Mouse (Mus musculus) hindbrain, embryonic 12.5 days (tissue): Measurements from ENCODE around the gene Rras2. TPM values are rescaled to one million over a fixed set of nuclear protein-coding genes. Genes with fewer than 3 reads are reported as not detected.

Experiments used
- ATAC-seq: fragments of 200-750 bp; cut with Nextera tagmentation; 2 replicates; pipeline ENCODE4 v1.8.0; 2017; ENCODE audit warnings: moderate TSS enrichment; ENCODE audit not compliant: low FRiP score
- H3K27ac ChIP-seq: fragments of 300-500 bp; sonication (generic); 2 replicates; pipeline ENCODE4 v1.5.1; 2016; ENCODE audit warnings: mild to moderate bottlenecking
- H3K27me3 ChIP-seq: fragments of 300-500 bp; sonication (generic); 2 replicates; pipeline ENCODE4 v1.6.1; 2016; ENCODE audit warnings: mild to moderate bottlenecking
- H3K36me3 ChIP-seq: fragments of 300-500 bp; sonication (generic); 2 replicates; pipeline ENCODE4 v1.6.1; 2016; ENCODE audit warnings: mild to moderate bottlenecking
- H3K4me1 ChIP-seq: fragments of 300-500 bp; sonication (generic); 2 replicates; pipeline ENCODE4 v1.6.1; 2016
- H3K4me2 ChIP-seq: fragments of 300-500 bp; sonication (generic); replicated peaks from 2 replicates; pipeline ENCODE4 v1.6.1; 2016; ENCODE audit warnings: mild to moderate bottlenecking
- H3K4me3 ChIP-seq: fragments of 300-500 bp; sonication (generic); 2 replicates; pipeline ENCODE4 v1.5.1; 2016; ENCODE audit warnings: mild to moderate bottlenecking
- H3K9ac ChIP-seq: fragments of 300-500 bp; sonication (generic); 2 replicates; pipeline ENCODE4 v1.6.1; 2016; ENCODE audit warnings: mild to moderate bottlenecking, moderate library complexity
- H3K9me3 ChIP-seq: fragments of 300-500 bp; sonication (generic); replicated peaks from 2 replicates; pipeline ENCODE4 v1.6.1; 2016; ENCODE audit warnings: mild to moderate bottlenecking
- WGBS: fragments of 180-500 bp; shearing (Covaris S2); methylation state at CpG from one replicate; pipeline ENCODE4 v1.1.7; 2016; 5-methylcytosine and 5-hydroxymethylcytosine counted together
- polyA plus RNA-seq: library from polyadenylated mRNA; unstranded; fragments of >200 nt; fragmentation: Nextera tagmentation; extraction: Ambion mirVana; gene quantifications from 2 replicates; pipeline ENCODE4 v1.2.1, GENCODE M21; 2016

Gene Rras2
- polyA plus RNA-seq, 1 experiment from 2014 or later: 21.7 TPM

DNA sequence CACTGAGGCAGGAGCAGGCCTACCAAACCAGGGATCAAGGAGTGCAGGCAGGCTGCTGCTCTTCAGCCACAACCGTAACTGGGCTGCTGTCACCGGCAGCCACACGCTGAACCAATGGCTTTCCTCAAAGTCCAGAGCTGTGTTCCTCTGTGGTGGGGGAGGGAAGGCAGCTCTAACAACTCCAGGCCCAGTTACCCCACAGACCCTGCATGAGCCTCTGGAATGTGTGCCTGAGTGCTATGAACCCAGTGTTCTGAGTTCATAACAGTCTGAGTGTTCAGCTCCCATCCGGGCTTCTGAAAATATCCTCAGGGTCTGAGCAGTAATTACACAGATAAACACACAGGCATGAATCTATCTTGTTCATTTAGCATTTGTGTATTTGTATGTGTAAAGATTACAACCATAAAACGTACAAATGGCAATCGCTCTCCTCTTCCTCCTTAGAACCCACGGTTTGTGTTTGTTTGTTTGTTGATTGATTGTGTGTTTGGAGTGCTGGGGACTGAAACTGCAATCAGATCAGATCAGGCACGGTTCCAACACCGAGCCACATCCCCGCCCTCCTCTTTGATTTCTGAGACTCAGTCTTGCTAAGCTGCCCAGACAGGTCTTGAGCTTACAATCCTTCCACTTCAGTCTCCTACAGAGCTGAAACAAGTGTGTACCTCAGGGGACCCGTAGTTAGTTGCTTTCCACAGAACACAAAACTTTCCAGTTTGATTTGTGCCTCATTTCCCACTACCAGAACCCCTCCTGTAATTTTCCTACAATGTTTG is 52.0 kb downstream of the Rras2 start:
- Histone ChIP-seq H3K27ac (no peak overlapping the region), H3K4me1 (peaks cover 11% of the 10 kb centered on the region), H3K36me3 (no peaks in the 10 kb centered on the region), H3K4me2 (no peak overlapping the region), H3K9me3 (no peaks in the 10 kb centered on the region), H3K4me3 (no peak overlapping the region), H3K27me3 (no peaks in the 10 kb centered on the region), H3K9ac (no peak overlapping the region)
- 38% methylated on average over 11 of the region's 11 CpGs for WGBS
- ATAC-seq: no peak

DNA sequence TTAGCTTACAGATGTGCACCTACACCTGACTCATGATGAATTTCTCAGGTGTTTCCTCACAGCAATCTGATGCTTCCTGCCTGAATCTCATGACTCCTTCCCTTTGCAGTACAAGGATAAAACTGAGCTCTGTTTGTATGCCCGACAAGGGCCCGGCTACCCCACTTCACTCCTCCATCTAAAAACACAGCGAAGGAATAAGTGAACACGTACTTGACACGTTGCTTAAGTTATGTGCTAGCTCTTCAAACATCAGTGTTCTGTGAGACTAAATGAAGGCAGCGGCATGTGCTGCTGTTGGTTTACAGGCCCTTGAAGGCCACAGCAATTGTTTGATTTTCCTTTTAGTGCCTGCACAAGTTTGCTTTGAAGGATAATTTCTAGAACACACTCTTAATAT is 53.6 kb downstream of the Rras2 start:
- Histone ChIP-seq H3K27me3 (no peaks in the 10 kb centered on the region), H3K4me3 (no peak overlapping the region), H3K9me3 (no peaks in the 10 kb centered on the region), H3K9ac (no peak overlapping the region), H3K4me2 (no peak overlapping the region), H3K27ac (no peak overlapping the region), H3K4me1 (peaks cover 12% of the 10 kb centered on the region), H3K36me3 (no peaks in the 10 kb centered on the region)
- ATAC-seq: no peak
- WGBS: 91% methylated on average over 6 of the region's 6 CpGs

DNA sequence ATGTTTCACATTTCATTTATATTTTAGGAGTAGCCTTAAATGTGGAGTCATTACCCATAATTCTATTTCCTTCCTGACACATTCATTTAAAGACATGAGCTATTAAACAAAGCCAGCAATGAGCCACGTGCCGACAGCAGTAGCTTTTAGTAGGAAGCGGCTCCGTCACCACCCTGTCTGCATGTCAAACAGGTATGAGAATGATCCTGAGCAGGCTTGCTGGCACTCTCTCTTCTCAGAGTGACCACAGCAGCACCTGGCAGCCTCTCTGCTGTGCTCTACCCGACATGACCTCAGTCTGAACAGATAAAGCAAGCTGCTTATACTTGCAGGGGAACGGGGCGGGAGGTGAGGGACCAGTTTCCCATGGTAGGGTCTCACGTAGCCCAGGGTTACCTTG is 54.0 kb downstream of the Rras2 start:
- Histone ChIP-seq H3K4me3 (no peak overlapping the region), H3K9me3 (no peaks in the 10 kb centered on the region), H3K27ac (no peak overlapping the region), H3K27me3 (no peaks in the 10 kb centered on the region), H3K36me3 (no peaks in the 10 kb centered on the region), H3K4me1 (peaks cover 13% of the 10 kb centered on the region), H3K4me2 (no peak overlapping the region), H3K9ac (no peak overlapping the region)
- 69% methylated on average over 8 of the region's 8 CpGs for WGBS
- ATAC-seq: no peak

DNA sequence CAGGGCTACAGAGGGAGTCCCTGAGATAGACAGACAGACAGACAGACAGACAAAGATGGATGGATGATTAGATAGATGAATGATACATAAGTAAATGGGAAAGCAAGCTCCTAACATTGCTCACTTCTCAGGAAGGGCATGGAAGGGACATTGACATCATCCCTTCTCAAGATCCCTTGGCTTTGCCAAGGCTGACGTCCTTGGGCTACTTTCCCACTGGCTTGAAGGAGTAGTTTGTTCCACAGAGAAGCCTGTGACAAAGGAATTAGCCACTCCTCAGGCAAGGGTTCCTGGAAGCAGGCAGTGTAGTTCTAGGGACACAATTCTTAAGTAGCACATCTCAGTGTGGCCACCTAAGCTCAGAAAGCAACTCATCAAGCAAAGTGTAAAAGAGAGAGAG is 55.1 kb downstream of the Rras2 start:
- H3K27ac ChIP-seq: no peak overlapping the region
- no peak for ATAC-seq
- 63% methylated on average over 1 of the region's 1 CpGs for WGBS

DNA sequence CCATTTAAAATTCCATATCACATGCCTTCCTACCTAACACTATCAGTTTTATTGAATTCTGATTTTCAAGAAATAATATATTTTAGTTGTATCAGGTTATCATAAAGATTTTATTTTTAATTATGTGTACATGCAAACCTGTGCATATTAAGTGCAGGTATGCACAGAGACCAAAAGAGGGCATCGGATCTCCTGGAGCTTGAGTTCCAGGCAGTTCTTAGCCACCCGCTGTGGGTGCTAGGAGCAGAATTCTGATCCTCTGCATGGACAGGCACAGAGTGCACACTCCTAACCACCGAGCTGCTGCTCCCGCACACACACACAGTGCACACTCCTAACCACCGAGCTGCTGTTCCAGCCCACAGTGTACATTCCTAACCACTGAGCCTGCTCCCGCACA is 57.1 kb downstream of the Rras2 start:
- ATAC-seq: no peak
- 95% methylated on average over 6 of the region's 6 CpGs for WGBS
- no peak overlapping the region for H3K27ac ChIP-seq

More for the DNA sequence above, 55.1 kb downstream of the Rras2 start:
- Histone ChIP-seq H3K4me3 (no peak overlapping the region), H3K4me2 (no peak overlapping the region), H3K36me3 (no peaks in the 10 kb centered on the region), H3K4me1 (peaks cover 13% of the 10 kb centered on the region), H3K9me3 (no peaks in the 10 kb centered on the region), H3K27me3 (no peaks in the 10 kb centered on the region), H3K9ac (no peak overlapping the region)

DNA sequence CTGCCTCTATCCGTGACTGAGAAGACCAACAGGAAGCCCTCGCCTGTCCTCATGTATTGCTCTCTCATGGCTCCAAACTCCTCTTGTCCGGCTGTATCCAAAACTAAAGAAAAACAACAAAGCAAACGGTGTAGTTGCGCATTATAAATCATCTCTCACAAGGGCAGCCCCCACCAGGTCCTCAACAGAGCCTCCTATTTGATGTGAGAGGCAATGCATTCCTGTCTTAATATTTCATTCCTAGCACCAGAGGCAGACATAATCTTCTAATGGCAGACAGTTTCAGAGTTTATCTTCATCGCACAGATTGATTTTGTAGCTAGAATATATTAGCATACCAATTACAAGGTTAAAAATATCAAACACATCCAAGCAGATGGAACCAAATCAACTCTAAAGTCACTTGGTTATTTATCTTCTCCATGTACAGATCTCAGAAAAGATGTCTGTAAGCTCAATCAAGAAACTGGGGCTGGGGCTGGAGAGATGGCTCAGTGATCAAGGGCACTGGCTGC is 58.6 kb downstream of the Rras2 start:
- no peak overlapping the region for H3K4me3 ChIP-seq
- no peak for ATAC-seq
- H3K9me3 ChIP-seq: no peaks in the 10 kb centered on the region
- H3K9ac ChIP-seq: no peak overlapping the region
- no peaks in the 10 kb centered on the region for H3K36me3 ChIP-seq
- no peak overlapping the region for H3K4me2 ChIP-seq
- no peak overlapping the region for H3K27ac ChIP-seq
- H3K27me3 ChIP-seq: no peaks in the 10 kb centered on the region
- 81% methylated on average over 6 of the region's 6 CpGs for WGBS
- H3K4me1 ChIP-seq: 0 out of 2 replicates have a peak, but pooled peaks cover 6% of the 10 kb centered on the region

More for the DNA sequence above, 57.1 kb downstream of the Rras2 start:
- H3K4me2 ChIP-seq: no peak overlapping the region
- H3K36me3 ChIP-seq: no peaks in the 10 kb centered on the region
- no peaks in the 10 kb centered on the region for H3K9me3 ChIP-seq
- no peak overlapping the region for H3K4me3 ChIP-seq
- H3K9ac ChIP-seq: no peak overlapping the region
- H3K27me3 ChIP-seq: no peaks in the 10 kb centered on the region
- 0 out of 2 replicates have a peak, but pooled peaks cover 6% of the 10 kb centered on the region for H3K4me1 ChIP-seq

DNA sequence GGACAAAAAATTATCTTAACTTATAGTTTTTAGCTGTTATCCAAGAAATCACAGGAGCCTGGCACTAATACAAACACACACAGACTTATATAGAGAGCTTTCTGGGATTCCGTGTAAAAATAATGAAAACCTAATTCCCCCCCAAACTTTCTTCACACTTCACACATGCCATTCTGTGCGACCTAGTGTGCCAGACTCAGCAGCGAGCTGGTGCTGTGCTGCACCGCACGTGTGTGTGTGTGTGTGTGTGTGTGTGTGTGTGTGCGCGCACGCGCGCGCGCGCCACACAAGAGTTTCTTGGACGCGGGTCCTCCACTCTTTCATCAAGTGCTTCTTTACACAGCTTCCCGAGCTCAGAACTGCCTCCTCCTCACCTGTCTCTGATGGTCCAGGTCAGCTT is 59.4 kb downstream of the Rras2 start:
- no peaks in the 10 kb centered on the region for H3K36me3 ChIP-seq
- H3K4me1 ChIP-seq: 0 out of 2 replicates have a peak, but pooled peaks cover 6% of the 10 kb centered on the region
- no peaks in the 10 kb centered on the region for H3K9me3 ChIP-seq
- no peaks in the 10 kb centered on the region for H3K27me3 ChIP-seq
- no peak overlapping the region for H3K4me2 ChIP-seq
- no peak overlapping the region for H3K9ac ChIP-seq
- no peak overlapping the region for H3K27ac ChIP-seq
- 94% methylated on average over 16 of the region's 16 CpGs for WGBS
- no peak for ATAC-seq
- no peak overlapping the region for H3K4me3 ChIP-seq

DNA sequence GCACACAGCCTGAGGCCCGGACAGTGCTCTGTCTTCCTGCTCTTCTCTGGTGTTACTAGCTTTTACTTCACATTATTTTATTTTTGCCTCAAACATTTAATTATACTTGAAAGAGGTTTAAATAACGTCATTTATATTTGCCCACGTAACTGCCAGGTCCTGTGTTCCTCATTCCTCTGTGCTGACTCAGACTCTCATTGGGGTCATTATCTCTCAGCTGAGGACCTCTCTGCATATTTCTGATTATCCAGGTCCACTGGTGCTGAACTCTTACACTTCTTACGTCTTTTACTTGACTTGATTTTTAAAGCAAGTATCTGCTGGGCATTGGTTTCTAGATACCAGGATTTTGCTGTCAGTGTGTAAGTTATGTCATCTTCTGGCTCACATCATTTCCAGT is 63.9 kb downstream of the Rras2 start:
- no peak for ATAC-seq
- no peaks in the 10 kb centered on the region for H3K36me3 ChIP-seq
- no peak overlapping the region for H3K27ac ChIP-seq
- H3K4me2 ChIP-seq: no peak overlapping the region
- H3K4me1 ChIP-seq: 0 out of 2 replicates have a peak, but pooled peaks cover 5% of the 10 kb centered on the region
- no peaks in the 10 kb centered on the region for H3K27me3 ChIP-seq
- H3K9me3 ChIP-seq: no peaks in the 10 kb centered on the region
- H3K4me3 ChIP-seq: no peak overlapping the region
- 86% methylated on average over 4 of the region's 4 CpGs for WGBS
- H3K9ac ChIP-seq: no peak overlapping the region

DNA sequence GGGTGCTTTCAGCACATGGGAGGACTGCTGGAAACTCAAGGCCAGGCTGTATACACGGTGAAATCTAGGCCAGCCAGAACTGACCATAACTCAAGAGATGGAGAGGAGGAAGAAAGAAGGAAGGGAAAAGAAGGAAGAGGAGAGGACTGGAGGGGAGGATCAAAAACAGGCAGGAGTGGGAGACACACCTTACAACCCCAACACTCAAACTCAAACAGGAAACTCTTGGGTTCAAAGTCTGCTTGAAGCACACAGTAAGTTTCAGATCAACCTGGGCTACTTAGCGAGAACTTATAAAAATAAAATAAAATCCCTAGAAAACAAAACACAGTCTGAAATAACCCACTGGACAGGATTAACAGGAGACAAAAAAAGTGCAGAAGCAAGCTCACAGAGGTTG is 71.8 kb downstream of the Rras2 start:
- no peak overlapping the region for H3K4me2 ChIP-seq
- H3K27ac ChIP-seq: no peak overlapping the region
- ATAC-seq: no peak
- H3K4me1 ChIP-seq: no peaks in the 10 kb centered on the region
- no peaks in the 10 kb centered on the region for H3K36me3 ChIP-seq
- no peaks in the 10 kb centered on the region for H3K27me3 ChIP-seq
- H3K4me3 ChIP-seq: no peak overlapping the region
- H3K9me3 ChIP-seq: no peaks in the 10 kb centered on the region
- WGBS: 78% methylated on average over 2 of the region's 2 CpGs
- no peak overlapping the region for H3K9ac ChIP-seq

DNA sequence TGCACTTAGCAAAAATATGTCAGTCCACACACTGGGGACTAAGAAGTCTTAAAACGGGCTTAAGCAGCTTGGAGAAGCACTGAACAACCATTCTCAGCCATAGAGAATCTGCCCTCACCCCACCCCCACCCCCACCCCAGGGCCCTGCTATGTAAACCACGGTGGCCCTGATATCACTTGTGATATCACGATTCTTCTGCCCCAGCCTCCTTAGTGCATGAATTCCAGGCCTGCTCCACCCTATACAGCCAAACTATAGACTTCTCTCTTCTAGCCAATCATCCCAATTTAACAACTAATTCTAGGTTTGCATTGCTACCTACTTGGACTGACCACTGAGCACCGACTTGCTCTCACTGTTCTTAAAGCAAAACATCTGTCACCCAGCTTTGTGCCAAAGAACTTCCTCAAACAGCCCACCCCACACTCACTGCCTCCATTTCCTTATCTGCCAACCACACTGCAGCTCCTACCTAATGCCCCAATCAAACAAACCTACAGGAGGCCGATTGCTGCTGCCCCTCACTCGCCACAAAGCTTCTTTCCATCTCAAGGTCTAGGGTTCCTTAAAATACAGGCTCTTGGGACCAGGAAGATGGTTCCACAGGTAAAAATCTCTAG is 73.5 kb downstream of the Rras2 start:
- 82% methylated on average over 6 of the region's 6 CpGs for WGBS
- Histone ChIP-seq H3K9ac (no peak overlapping the region), H3K27me3 (no peaks in the 10 kb centered on the region), H3K4me3 (no peak overlapping the region), H3K9me3 (no peaks in the 10 kb centered on the region), H3K4me2 (no peak overlapping the region), H3K27ac (no peak overlapping the region), H3K4me1 (no peaks in the 10 kb centered on the region), H3K36me3 (peaks cover 7% of the 10 kb centered on the region; the same call in 1 of the 2 replicates)
- ATAC-seq: no peak

DNA sequence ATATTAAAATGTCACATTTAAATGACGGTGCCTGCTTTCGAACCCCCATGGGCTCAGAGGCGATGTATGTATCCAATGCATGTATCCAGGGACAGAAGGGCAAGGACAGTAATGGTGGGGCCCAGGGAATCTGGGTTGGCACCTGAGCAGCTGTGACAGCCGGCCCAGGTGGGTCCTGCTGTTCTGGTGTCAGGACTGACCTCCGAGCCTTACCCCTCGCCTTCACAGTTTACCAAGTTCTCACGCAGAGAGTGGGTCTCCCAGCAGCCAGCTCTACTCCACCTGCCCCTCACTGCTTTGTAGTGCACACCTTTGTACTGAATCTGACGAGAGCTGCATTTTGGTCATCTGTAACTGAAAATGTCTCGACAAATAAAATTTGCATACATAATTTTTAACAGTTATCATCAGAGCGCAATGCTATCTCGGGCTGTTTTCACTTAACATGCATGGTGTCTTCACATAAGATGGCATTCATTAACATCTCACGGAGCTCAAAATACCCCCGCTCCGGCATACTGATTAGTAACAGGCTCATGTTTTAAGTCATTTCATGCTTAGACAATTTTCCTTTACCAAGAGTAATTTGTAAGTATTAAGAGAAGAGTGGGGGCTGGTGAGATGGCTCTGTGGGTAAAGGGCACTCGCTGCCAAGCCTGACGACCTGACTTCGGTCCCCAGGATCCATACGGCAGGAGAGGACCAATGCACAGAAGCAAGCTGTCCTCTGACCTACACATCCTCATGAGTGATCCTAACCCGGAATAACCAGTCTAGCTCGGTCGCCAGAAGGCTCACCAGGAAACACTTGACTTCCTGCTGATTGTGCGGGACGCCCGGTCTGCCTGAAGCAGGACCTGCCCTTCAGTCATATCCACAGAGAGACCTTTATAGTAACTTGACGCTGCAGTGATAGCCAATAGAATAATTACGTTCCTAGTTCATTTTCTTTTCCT is 74.3 kb downstream of the Rras2 start:
- no peak overlapping the region for H3K4me2 ChIP-seq
- no peak for ATAC-seq
- no peak overlapping the region for H3K4me3 ChIP-seq
- H3K9me3 ChIP-seq: no peaks in the 10 kb centered on the region
- H3K27ac ChIP-seq: no peak overlapping the region
- H3K4me1 ChIP-seq: no peaks in the 10 kb centered on the region
- no peak overlapping the region for H3K9ac ChIP-seq
- 83% methylated on average over 26 of the region's 26 CpGs for WGBS
- peaks cover 7% of the 10 kb centered on the region; the same call in 1 of the 2 replicates for H3K36me3 ChIP-seq
- no peaks in the 10 kb centered on the region for H3K27me3 ChIP-seq

DNA sequence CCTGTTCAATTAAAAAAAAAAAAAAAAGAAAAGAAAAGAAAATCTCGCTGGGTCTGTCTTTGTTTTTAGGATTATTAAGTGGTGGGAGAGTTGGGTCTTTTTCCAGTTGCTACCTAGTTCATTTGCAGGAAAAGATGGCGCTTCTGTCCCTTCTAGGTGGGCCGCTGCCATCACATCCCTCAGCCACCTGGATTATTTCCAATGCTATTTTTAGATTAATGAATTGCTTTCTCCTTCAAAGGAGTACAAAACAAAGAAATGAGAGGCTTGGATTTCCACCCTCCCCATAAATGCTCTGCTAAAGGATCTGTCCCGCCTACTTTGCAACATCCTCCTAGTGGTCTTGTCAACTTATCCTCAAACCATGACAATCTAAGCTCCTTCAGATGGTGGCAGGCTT is 76.2 kb downstream of the Rras2 start:
- no peak for ATAC-seq
- H3K4me3 ChIP-seq: no peak overlapping the region
- no peaks in the 10 kb centered on the region for H3K9me3 ChIP-seq
- no peaks in the 10 kb centered on the region for H3K4me1 ChIP-seq
- WGBS: 95% methylated on average over 4 of the region's 4 CpGs
- peaks cover 7% of the 10 kb centered on the region; the same call in 1 of the 2 replicates for H3K36me3 ChIP-seq
- no peak overlapping the region for H3K27ac ChIP-seq
- no peak overlapping the region for H3K4me2 ChIP-seq
- no peaks in the 10 kb centered on the region for H3K27me3 ChIP-seq
- H3K9ac ChIP-seq: no peak overlapping the region
